Mouse (Mus musculus) liver, embryonic 18 days (tissue): Measurements from ENCODE around the gene Stk11. TPM values are rescaled to one million over a fixed set of nuclear protein-coding genes. Genes with fewer than 3 reads are reported as not detected.

Source experiments
- polyA plus RNA-seq: library from polyadenylated mRNA; depleted of rRNA; stranded (reverse); fragments of >200 nt; gene quantifications from 2 replicates; pipeline ENCODE4 v1.2.3, GENCODE M21; 2012; rRNA removed

The Stk11 gene
- polyA plus RNA-seq, result 63.7 and 77.6 TPM in 2 replicates

GRCm38 (mm10) chr10:80115290-80115943, at the start of gene Stk11:
Stk11 (plus strand) TSS chr10:80115803.

DNA sequence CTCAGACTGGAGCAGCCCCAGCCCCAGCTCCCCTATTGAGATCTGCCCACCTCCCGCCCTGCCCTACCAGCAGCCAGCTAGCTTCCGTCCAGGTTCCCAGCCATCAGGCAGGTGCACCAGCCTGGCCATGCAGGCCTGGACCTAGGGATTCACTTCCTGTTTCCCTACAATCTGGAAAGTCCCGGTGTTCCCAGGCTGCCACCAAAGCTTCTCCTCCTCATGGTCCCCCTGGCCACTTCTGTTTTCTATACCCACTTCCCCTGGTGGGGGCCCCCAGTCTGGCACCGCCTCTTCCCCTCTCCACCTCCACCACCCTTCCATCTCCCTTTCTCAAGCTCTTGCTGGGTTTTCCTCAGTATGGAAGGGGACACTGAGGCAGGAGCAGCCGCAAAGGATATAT, 10.1 kb upstream of the Stk11 start, which contains the start of gene Sbno2:
Sbno2 (minus strand) TSS at position 112 of the 400 bp plus-strand sequence.

GRCm38 (mm10) chr10:80138553-80139438, 23.2 kb downstream of the Stk11 start, which contains the start of gene Atp5d:
Atp5d (plus strand) TSS chr10:80138632.

GRCm38 (mm10) chr10:80140666-80141035, 25.0 kb downstream of the Stk11 start, which contains the start of gene Cbarp:
Cbarp (minus strand) TSS chr10:80140835.

DNA sequence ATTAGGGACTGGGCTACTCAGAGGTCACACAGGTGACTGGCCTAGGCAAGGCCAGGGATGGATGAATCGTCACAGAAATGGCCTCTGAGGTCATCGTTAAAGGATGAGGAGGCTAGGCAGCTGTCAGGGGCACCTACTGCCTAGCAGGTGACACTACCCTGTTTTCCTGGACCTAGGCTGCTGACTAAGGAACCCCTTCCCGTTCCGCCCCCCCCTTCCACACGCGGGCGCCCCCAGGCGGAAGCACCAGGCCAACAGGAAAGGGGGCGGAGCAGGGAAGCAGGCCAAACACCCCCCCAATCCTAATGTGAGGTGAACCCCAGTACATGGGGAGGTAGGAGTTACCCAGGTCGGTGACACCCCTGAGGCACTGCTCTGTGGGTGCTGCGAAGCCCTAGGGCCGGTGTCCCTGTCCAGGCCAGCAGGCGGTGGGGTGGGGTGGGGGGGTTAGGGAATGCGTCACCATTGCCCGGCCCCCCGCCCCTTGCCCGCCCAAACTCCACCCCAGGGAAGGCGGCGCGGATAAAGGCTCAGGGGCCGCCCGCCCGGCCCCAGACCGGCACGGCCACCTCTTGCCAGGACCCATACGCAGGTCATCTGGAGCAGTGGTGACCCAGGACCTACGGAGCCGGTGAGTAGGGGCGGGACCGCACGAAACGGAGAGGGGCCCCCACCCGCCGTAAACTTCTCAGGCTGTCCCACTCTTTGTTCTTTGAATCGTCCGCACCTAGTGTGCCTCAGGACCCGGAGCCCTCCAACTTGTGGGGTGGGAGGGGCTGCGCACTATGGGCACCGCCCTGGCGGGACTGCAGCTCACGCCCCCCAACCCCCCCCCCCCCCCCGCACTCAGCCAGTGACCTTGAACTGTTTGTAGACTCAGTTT, 32.4 kb downstream of the Stk11 start, which contains the start of gene Midn:
Midn (plus strand) TSS at position 554 of the 883 bp plus-strand sequence.

DNA sequence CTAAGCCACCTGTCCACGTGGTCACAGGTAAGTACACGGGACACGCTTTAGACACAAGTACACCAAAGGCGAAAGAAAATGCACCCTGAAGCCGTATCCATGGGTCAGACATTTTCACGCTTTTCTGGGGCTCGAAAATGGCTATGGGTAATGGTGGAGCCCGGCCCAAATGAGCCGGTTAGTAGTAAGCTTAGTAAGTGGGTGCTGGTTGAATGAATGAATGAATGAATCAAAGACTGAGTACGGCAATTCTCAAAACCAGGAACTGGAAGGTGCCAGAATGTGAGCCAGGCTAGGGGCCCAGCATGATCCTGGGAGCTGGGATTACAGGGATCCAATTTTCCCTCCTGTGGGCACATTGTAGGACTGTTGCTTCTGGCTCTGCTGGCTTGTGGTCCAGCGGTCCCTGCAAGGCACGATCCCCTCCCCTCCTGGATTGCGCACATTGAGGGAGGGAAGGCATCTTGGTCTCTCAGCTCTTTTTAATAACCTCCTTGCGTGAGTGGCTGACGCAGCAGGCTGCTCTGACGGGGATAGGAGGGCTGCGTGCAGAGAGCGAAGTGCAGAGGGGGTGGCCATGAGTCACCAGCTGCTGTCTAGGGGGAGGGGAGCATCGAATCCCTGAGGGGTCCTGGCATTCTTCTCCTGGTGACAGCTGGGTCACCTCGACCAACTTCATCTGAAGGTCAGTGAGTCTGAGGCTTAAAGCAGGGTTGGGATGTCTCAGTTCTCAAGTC, 50.0 kb downstream of the Stk11 start, which contains the start of gene Cirbp:
Cirbp (plus strand) TSS at position 594 of the 737 bp plus-strand sequence.

DNA sequence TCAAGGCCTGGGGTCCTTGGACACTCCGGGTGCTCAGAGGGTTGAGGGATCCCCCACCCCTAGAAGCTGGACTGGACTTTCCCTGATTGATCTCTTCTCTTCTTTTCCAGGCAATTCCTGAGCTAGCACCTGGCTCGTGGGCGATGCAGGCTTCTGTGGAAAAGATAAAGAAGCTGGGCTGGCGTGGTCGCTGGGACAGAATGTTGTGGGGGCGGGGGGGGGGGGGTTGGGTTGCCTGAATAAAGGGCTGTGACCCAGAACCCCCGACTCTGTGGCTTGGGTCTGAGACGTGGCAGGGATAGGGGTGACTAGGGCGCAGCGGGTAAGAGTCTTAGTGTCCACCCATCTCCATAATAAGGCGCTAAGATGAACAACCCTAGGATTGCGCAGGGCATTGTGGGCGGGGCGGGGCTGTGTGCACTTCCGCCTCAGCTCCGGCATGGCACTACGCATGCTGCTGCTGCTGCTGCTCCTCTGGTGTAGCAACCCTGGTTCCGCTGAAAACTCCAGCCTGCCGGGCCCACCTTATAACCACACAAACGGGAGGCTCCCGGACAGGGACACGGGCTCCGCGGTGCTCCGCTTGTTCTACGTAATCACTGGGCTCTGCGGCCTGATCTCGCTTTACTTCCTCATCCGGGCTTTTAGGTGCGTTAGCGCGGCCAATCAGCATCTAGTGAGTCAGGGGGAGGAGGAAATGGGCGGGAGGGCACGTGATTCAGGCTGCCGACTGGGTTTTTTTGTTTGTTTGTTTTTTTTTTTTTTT, 57.1 kb downstream of the Stk11 start, which contains the start of gene 1600002K03Rik:
1600002K03Rik (plus strand) TSS at position 418 of the 766 bp plus-strand sequence.

DNA sequence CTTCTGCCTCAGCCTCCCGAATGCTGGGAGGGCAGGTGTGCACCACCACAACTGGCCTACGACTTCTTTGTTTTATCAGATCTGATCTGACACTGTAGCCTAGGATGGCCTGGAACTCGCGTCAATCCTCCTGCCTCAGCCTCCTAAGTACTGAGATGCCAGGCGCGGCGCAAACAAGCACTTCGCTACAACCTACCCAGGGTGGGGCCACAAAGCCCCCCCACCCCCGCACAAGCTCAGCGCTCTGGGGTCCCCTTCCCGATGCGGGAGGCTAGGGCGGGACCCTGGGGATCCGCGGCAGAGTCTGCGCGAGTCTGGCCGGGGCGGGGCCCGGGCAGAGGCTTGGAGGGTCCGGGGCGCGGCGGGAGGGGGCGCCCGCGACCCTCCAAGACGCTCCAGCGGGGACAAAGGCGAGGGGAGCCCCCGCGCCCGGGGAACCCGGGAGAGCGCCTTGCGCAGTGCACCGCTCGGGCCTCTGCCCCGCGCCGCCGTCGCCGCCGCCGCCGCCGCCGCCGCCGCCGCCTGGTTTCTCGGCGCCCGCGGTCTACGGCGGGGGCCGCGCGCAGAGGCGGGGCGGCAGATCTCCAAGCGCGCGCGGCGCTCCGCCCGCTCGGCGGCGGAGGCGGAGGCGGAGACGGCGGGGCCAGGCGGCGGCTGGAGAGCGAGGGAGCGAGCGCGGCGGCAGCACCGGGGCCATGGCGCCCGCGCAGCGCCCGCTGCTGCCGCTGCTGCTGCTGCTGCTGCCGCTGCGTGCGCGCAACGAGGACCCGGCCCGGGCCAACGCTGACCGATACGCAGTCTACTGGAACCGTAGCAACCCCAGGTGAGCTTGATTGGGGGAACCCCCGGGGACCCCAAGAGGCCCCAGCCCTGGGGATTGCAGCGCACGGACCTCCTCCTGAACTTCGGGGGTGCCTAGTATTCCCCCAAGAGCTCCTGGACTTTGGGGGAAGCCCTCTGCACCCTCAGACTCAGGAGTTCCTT, 63.8 kb downstream of the Stk11 start, which contains the start of gene Efna2:
Efna2 (plus strand) TSS at position 415 of the 984 bp plus-strand sequence.

Other genes starting within 250 kb of the Stk11 start
- gene Prtn3, start 241.3 kb upstream of the Stk11 start, polyA plus RNA-seq, result 200 and 257 TPM in 2 replicates
- gene Plppr3, start 241.2 kb upstream of the Stk11 start, polyA plus RNA-seq, result 5.6 and 9.0 TPM in 2 replicates
- gene Elane, start 229.6 kb upstream of the Stk11 start, polyA plus RNA-seq, result 103 and 130 TPM in 2 replicates
- gene Cfd, start 224.9 kb upstream of the Stk11 start, polyA plus RNA-seq, result 0.08 and 0.12 TPM in 2 replicates
- gene Med16, start 206.9 kb upstream of the Stk11 start, polyA plus RNA-seq, result 11.6 and 12.7 TPM in 2 replicates
- not detected in 2 replicates for gene Gm26602, start 204.9 kb upstream of the Stk11 start, polyA plus RNA-seq
- gene Kiss1r, start 198.8 kb upstream of the Stk11 start, polyA plus RNA-seq, result 0.65 and 0.86 TPM in 2 replicates
- 31.9 and 40.7 TPM in 2 replicates for gene R3hdm4, start 194.6 kb upstream of the Stk11 start, polyA plus RNA-seq
- gene Arid3a, start 188.8 kb upstream of the Stk11 start, polyA plus RNA-seq, result 8.4 and 10.3 TPM in 2 replicates
- 18.3 and 20.3 TPM in 2 replicates for gene Wdr18, start 155.7 kb upstream of the Stk11 start, polyA plus RNA-seq
- not detected in 2 replicates for gene Grin3b, start 145.1 kb upstream of the Stk11 start, polyA plus RNA-seq
- 66.7 and 79.1 TPM in 2 replicates for gene Tmem259, start 131.5 kb upstream of the Stk11 start, polyA plus RNA-seq
- 28.0 and 28.2 TPM in 2 replicates for gene Cnn2, start 127.2 kb upstream of the Stk11 start, polyA plus RNA-seq
- gene Abca7, start 119.3 kb upstream of the Stk11 start, polyA plus RNA-seq, result 6.1 and 7.9 TPM in 2 replicates
- 23.6 and 31.2 TPM in 2 replicates for gene Arhgap45, start 99.2 kb upstream of the Stk11 start, polyA plus RNA-seq
- 79.7 and 92.0 TPM in 2 replicates for gene Polr2e, start 76.0 kb upstream of the Stk11 start, polyA plus RNA-seq
- 324 and 335 TPM in 2 replicates for gene Gpx4, start 68.6 kb upstream of the Stk11 start, polyA plus RNA-seq
- 10.4 and 13.9 TPM in 2 replicates for gene Sbno2, start 10.2 kb upstream of the Stk11 start, polyA plus RNA-seq
- 289 and 291 TPM in 2 replicates for gene Atp5d, start 22.8 kb downstream of the Stk11 start, polyA plus RNA-seq
- 0.83 and 0.97 TPM in 2 replicates for gene Cbarp, start 25.0 kb downstream of the Stk11 start, polyA plus RNA-seq
- gene Midn, start 32.5 kb downstream of the Stk11 start, polyA plus RNA-seq, result 9.9 and 11.3 TPM in 2 replicates
- 24.2 and 30.3 TPM in 2 replicates for gene Cirbp, start 50.2 kb downstream of the Stk11 start, polyA plus RNA-seq
- gene 1600002K03Rik, start 57.1 kb downstream of the Stk11 start, polyA plus RNA-seq, result 5.5 and 6.2 TPM in 2 replicates
- 0.31 and 0.38 TPM in 2 replicates for gene Efna2, start 63.7 kb downstream of the Stk11 start, polyA plus RNA-seq
- 12.0 and 12.6 TPM in 2 replicates for gene Mum1, start 110.6 kb downstream of the Stk11 start, polyA plus RNA-seq
- gene Ndufs7, start 133.3 kb downstream of the Stk11 start, polyA plus RNA-seq, result 210 and 248 TPM in 2 replicates
- 121 and 130 TPM in 2 replicates for gene Gamt, start 145.2 kb downstream of the Stk11 start, polyA plus RNA-seq
- 53.8 and 62.0 TPM in 2 replicates for gene Dazap1, start 145.7 kb downstream of the Stk11 start, polyA plus RNA-seq
- gene Rps15, start 176.7 kb downstream of the Stk11 start, polyA plus RNA-seq, result 1,560 and 1,972 TPM in 2 replicates
- gene Apc2, start 180.2 kb downstream of the Stk11 start, polyA plus RNA-seq, result 0.03 and 0.05 TPM in 2 replicates
- 18.0 and 18.1 TPM in 2 replicates for gene 2310011J03Rik, start 204.7 kb downstream of the Stk11 start, polyA plus RNA-seq
- 9.3 and 9.5 TPM in 2 replicates for gene Pcsk4, start 213.7 kb downstream of the Stk11 start, polyA plus RNA-seq
- 35.1 and 42.1 TPM in 2 replicates for gene Reep6, start 214.2 kb downstream of the Stk11 start, polyA plus RNA-seq
- 2.4 and 3.2 TPM in 2 replicates for gene Adamtsl5, start 232.6 kb downstream of the Stk11 start, polyA plus RNA-seq
- 0.42 and 0.46 TPM in 2 replicates for gene Plk5, start 240.7 kb downstream of the Stk11 start, polyA plus RNA-seq